ENCODE assay signal across 22 mouse cellular contexts in genomic region chr11:117671626-117672025, GRCm38 (mm10).
"Had no signal": no experiment of that assay in that cellular context is flagged by ENCODE, and none has a peak within 500 bp of the region (broad histone marks: within the 10 kb centered on the region; RNA-seq: fewer than 3 reads in every experiment).

No protein-coding gene starts in this region.

- DNase-seq: kidney, adult 18-20 months; kidney, adult 9 months; kidney, postnatal 14 days; kidney, postnatal 4 days; left cerebral cortex, postnatal 4 days; liver, postnatal 0 days; lung, embryonic 14.5 days; lung, postnatal 36 days; retina, postnatal 1 day; right cerebral cortex, postnatal 25 days; spleen, adult 18-20 months; thymus, postnatal 14 days had no signal

- H3K27ac ChIP-seq: limb, embryonic 12.5 days; limb, embryonic 15.5 days; liver, embryonic 14.5 days; midbrain, embryonic 10.5 days; midbrain, embryonic 15.5 days; neural tube, embryonic 13.5 days; stomach, postnatal 0 days had no signal

- H3K36me3 ChIP-seq: limb, embryonic 12.5 days; limb, embryonic 15.5 days; midbrain, embryonic 15.5 days; neural tube, embryonic 13.5 days had no signal

- H3K27me3 ChIP-seq: limb, embryonic 12.5 days; limb, embryonic 15.5 days; megakaryocyte, embryonic 14.5 days; midbrain, embryonic 15.5 days; neural tube, embryonic 13.5 days had no signal

- H3K4me3 ChIP-seq: limb, embryonic 12.5 days; limb, embryonic 15.5 days; megakaryocyte, embryonic 14.5 days; midbrain, embryonic 10.5 days; midbrain, embryonic 15.5 days; neural tube, embryonic 13.5 days had no signal

- H3K9ac ChIP-seq: limb, embryonic 12.5 days; limb, embryonic 15.5 days; liver, embryonic 14.5 days; liver, postnatal 0 days; lung, embryonic 14.5 days; midbrain, embryonic 15.5 days; neural tube, embryonic 13.5 days had no signal

- H3K9me3 ChIP-seq: limb, embryonic 12.5 days; limb, embryonic 15.5 days; midbrain, embryonic 15.5 days; neural tube, embryonic 13.5 days had no signal

- ATAC-seq: liver, postnatal 0 days; lung, postnatal 0 days; midbrain, embryonic 15.5 days had no signal

- H3K4me2 ChIP-seq: limb, embryonic 12.5 days; limb, embryonic 15.5 days; liver, embryonic 11.5 days; lung, embryonic 14.5 days; midbrain, embryonic 15.5 days; neural tube, embryonic 13.5 days had no signal
